Mouse (Mus musculus) E14TG2a.4 (cell line): ENCODE data around the gene Dgkz.

Experiments
- H3K27me3 ChIP-seq: 2 replicates; pipeline ENCODE4 v1.6.1; 2014; ENCODE audit warnings: low read length, control low read depth; ENCODE audit not compliant: insufficient read depth
- H3K36me3 ChIP-seq: 2 replicates; pipeline ENCODE4 v1.6.1; 2014; ENCODE audit warnings: low read length, control low read depth; ENCODE audit not compliant: insufficient read depth
- H3K4me1 ChIP-seq: replicated peaks from 2 replicates; pipeline ENCODE4 v1.6.1; 2014; ENCODE audit warnings: low read depth, low read length, control low read depth
- H3K4me3 ChIP-seq: replicated peaks from 2 replicates; pipeline ENCODE4 v1.5.1; 2014; ENCODE audit warnings: mild to moderate bottlenecking, low read length
- H3K9me3 ChIP-seq: 2 replicates; pipeline ENCODE4 v1.6.1; 2014; ENCODE audit warnings: low read length, control low read depth
- CTCF ChIP-seq: conservative IDR thresholded peaks from 2 replicates; pipeline ENCODE4 v1.5.1; 2014; ENCODE audit warnings: low read length
- NANOG ChIP-seq: IDR thresholded peaks from 2 replicates; pipeline ENCODE4 v1.6.1; 2014; ENCODE audit warnings: borderline replicate concordance, low read length, mixed read lengths
- POU5F1 ChIP-seq: IDR thresholded peaks from 2 replicates; pipeline ENCODE4 v1.6.1; 2014; ENCODE audit warnings: low read length, borderline replicate concordance

Gene Dgkz

GRCm38 (mm10) chr2:92004617-92005016 is 29.0 kb upstream of the Dgkz start:
- H3K9me3 ChIP-seq = no peaks in the 10 kb centered on the region
- no peak overlapping the region for H3K4me3 ChIP-seq
- H3K4me1 ChIP-seq = peaks cover 36% of the 10 kb centered on the region
- H3K27me3 ChIP-seq = peaks cover 40% of the 10 kb centered on the region
- H3K36me3 ChIP-seq = no peaks in the 10 kb centered on the region
- TF ChIP-seq NANOG (no peak), CTCF (no peak), POU5F1 (no peak)

- Histone ChIP-seq H3K4me3 (no peak overlapping the region), H3K9me3 (no peaks in the 10 kb centered on the region), H3K4me1 (peaks cover 21% of the 10 kb centered on the region), H3K27me3 (peaks cover 16% of the 10 kb centered on the region), H3K36me3 (no peaks in the 10 kb centered on the region)
- TF ChIP-seq NANOG (no peak), POU5F1 (no peak), CTCF (no peak)
These were observed 22.4 kb upstream of the Dgkz start for GRCm38 (mm10) chr2:91997905-91998608.

DNA sequence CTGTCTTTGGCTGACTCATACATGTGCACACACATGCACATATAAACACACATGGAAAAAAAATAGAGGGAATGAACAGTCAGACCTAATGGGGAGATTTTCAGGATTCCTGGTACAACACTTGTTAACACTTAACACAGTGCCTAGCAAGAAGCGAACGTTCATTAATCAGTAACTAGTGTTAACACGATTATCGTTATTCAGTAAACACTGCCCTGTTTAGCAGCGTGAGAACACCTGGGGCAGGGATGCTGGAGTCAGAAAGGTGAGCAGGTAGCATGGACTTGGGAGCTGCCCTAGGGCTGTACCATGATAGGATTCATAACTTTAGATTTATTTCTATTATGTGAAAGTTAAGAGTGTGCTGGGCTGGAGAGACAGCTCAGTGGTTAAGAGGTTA is 20.3 kb upstream of the Dgkz start:
- Histone ChIP-seq H3K27me3 (peaks cover 19% of the 10 kb centered on the region), H3K4me3 (no peak overlapping the region), H3K4me1 (peaks cover 21% of the 10 kb centered on the region), H3K36me3 (no peaks in the 10 kb centered on the region), H3K9me3 (no peaks in the 10 kb centered on the region)
- TF ChIP-seq NANOG = no peak
- TF ChIP-seq POU5F1 = no peak
- TF ChIP-seq CTCF = no peak

DNA sequence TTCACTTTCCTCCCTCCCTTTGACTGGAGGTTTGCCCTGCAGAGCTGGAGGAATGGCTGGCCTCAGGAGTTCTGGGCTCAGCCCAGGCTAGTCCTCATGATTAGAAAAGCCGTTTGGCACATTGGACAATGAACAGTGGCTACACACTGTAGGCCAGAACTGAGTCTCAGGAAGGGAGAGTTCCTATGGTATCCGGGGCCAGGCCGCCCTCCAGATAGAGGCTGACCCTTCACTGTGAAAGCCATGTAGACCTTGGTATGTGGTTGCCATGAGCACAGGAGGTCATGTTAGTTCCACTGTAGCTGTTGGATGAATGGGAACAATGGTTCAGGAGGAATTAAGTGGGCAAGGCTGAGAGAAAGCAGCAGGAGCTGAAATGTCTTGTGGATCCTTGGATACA is 17.7 kb upstream of the Dgkz start:
- TF ChIP-seq POU5F1 (no peak), CTCF (no peak), NANOG (no peak)
- Histone ChIP-seq H3K9me3 (no peaks in the 10 kb centered on the region), H3K4me3 (no peak overlapping the region), H3K36me3 (peaks cover 4% of the 10 kb centered on the region; the same call in 1 of the 2 replicates), H3K27me3 (peaks cover 19% of the 10 kb centered on the region), H3K4me1 (peaks cover 21% of the 10 kb centered on the region)

DNA sequence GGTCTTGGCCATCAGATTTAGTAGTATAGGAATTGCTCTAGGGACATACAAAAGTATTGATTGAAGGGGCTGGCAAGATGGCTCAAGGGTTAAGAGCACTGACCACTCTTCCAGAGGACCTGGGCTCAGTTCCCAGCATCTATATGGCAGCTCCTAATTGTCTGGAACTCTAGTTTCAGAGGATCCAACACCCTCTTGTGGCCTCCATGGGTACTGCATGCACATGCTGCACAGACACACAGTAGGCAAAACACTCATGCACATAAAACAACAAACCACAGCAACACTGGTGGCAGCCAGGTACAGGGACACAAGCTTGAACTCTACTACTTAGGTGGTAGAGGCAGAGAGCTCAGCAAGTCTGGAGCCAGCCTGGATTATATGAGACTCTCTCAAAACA is 14.1 kb upstream of the Dgkz start:
- H3K9me3 ChIP-seq = no peaks in the 10 kb centered on the region

GRCm38 (mm10) chr2:91987542-91987941 is 11.9 kb upstream of the Dgkz start:
- Histone ChIP-seq H3K9me3 (no peaks in the 10 kb centered on the region), H3K27me3 (peaks cover 20% of the 10 kb centered on the region), H3K36me3 (peaks cover 4% of the 10 kb centered on the region; the same call in 1 of the 2 replicates), H3K4me1 (peaks cover 50% of the 10 kb centered on the region), H3K4me3 (no peak overlapping the region)
- peak; percentile 94 for TF ChIP-seq CTCF
- no peak for TF ChIP-seq NANOG
- no peak for TF ChIP-seq POU5F1

More for the DNA sequence above, 14.1 kb upstream of the Dgkz start:
- peak; percentile 90 for TF ChIP-seq CTCF
- TF ChIP-seq NANOG = no peak
- peaks cover 17% of the 10 kb centered on the region for H3K27me3 ChIP-seq
- peaks cover 4% of the 10 kb centered on the region; the same call in 1 of the 2 replicates for H3K36me3 ChIP-seq
- H3K4me3 ChIP-seq = no peak overlapping the region
- H3K4me1 ChIP-seq = peaks cover 37% of the 10 kb centered on the region

GRCm38 (mm10) chr2:91986071-91986470 is 10.4 kb upstream of the Dgkz start:
- H3K27me3 ChIP-seq = peaks cover 9% of the 10 kb centered on the region
- no peaks in the 10 kb centered on the region for H3K9me3 ChIP-seq
- H3K4me3 ChIP-seq = no peak overlapping the region
- peaks cover 4% of the 10 kb centered on the region; the same call in 1 of the 2 replicates for H3K36me3 ChIP-seq
- TF ChIP-seq POU5F1 (no peak), NANOG (no peak), CTCF (no peak)
- H3K4me1 ChIP-seq = peaks cover 63% of the 10 kb centered on the region

DNA sequence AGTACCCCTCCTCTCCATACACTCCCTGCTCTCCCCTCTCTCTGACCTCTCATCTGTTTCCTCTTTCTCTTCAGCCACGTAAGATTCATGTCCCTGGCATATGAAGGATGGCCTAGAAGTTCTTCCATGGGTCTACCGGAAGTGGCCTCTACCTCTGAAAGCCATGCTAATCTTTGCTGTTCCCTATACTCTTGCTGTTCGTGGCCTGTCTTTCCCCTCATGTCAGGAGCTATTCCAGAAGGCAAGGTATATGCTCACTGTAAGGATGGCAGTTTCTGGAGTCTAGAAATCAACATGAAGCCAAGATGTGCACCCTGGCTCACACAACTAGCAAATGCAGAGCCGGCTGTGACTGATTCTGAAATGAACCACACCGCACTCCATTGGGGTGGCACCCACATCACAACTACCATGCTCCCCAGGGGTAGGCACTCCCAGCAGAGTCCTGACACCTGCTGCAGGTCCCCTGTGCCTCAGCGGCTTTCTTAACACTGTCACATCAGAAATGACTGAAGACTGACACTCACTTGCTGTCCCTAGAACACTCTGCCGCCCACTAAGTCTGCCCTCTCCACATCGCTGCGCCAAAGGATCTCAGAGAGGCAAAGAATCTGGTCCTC is 9.4 kb upstream of the Dgkz start:
- peaks cover 71% of the 10 kb centered on the region for H3K4me1 ChIP-seq
- H3K4me3 ChIP-seq = peak overlapping the region; percentile 32
- H3K36me3 ChIP-seq = no peaks in the 10 kb centered on the region
- TF ChIP-seq CTCF = no peak
- no peaks in the 10 kb centered on the region for H3K9me3 ChIP-seq
- peaks cover 9% of the 10 kb centered on the region for H3K27me3 ChIP-seq

DNA sequence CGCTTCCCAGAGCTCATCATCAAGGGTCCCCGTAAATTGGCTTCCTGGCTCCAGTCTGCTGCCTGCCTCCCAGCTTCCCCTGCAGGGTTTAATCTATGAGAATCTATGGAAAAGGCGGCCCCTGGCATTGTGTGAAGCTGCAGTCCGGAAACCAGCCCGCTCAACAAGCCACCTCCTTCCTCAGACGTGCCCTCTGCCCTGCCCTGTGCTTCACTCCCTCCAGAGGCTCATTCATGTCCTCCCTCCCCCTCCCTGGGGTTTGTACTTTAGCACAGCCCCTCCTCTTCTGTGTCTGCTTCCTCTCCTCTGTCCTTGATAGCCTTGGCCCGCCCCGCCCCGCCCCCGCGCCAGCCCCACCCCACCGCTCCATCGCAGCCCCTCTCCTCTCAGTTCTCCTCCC is 8.8 kb upstream of the Dgkz start:
- peaks cover 11% of the 10 kb centered on the region for H3K27me3 ChIP-seq
- peak overlapping the region; percentile 68 for H3K4me3 ChIP-seq
- TF ChIP-seq CTCF (no peak), POU5F1 (no peak), NANOG (no peak)
- no peaks in the 10 kb centered on the region for H3K9me3 ChIP-seq
- no peaks in the 10 kb centered on the region for H3K36me3 ChIP-seq
- peaks cover 72% of the 10 kb centered on the region for H3K4me1 ChIP-seq

DNA sequence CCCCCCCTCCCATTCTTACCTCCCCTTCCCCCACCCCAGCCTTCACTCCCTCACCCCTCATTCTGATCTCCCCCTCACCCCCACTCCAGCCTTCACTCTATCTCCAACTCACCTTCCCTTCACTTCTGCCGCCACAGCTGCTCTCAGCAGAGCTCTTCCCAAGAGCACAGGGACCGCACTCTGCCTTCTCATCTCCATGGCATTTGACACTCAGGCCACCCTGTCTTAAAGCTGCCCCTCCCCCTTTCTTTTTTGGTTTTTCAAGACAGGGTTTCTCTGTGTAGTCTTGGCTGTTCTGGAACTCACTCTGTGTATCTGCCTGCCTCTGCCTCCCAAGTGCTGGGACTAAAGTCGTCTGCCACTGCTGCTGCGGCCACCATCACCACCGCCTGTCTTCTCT is 5.2 kb upstream of the Dgkz start:
- Histone ChIP-seq H3K4me1 (peaks cover 81% of the 10 kb centered on the region), H3K4me3 (no peak overlapping the region), H3K27me3 (peaks cover 42% of the 10 kb centered on the region), H3K9me3 (no peaks in the 10 kb centered on the region), H3K36me3 (no peaks in the 10 kb centered on the region)
- TF ChIP-seq CTCF = no peak
- TF ChIP-seq NANOG = no peak
- no peak for TF ChIP-seq POU5F1
